Mouse (Mus musculus) induced T-regulatory cell, adult 2 months (primary cell): ENCODE results near the gene Dmd.
"Not testable (repeated sequence)": the region's sequence is repeated elsewhere in the genome, so short reads cannot be mapped to it uniquely, and the experiment has no call there.

Experiments used
- DNase-seq: peaks from one replicate; pipeline ENCODE4 v3.0.0-alpha.2; 2012; ENCODE audit warnings: low read depth

Gene Dmd

GRCm38 (mm10) chrX:82948630-82949029, at the start of gene Dmd:
TSS of gene Dmd (plus strand) at chrX:82948870.
- DNase-seq, result no peak

GRCm38 (mm10) chrX:82901515-82901914, 47.2 kb upstream of the Dmd start:
- DNase-seq, result no peak

GRCm38 (mm10) chrX:82987683-82988082, 39.0 kb downstream of the Dmd start:
- no peak for DNase-seq

- no peak for DNase-seq
These were observed 101.5 kb downstream of the Dmd start for GRCm38 (mm10) chrX:83050190-83050589.

- no peak for DNase-seq
These were observed 167.7 kb downstream of the Dmd start for GRCm38 (mm10) chrX:83116171-83116876.

- DNase-seq, result no peak
These were observed 168.5 kb downstream of the Dmd start for GRCm38 (mm10) chrX:83117198-83117597.

- DNase-seq, result no peak
These were observed 271.9 kb downstream of the Dmd start for GRCm38 (mm10) chrX:83220563-83220962.

- no peak for DNase-seq
These were observed 272.4 kb downstream of the Dmd start for GRCm38 (mm10) chrX:83221050-83221449.

GRCm38 (mm10) chrX:83487598-83487997, 538.9 kb downstream of the Dmd start, which contains the start of gene Tsga8:
TSS of gene Tsga8 (minus strand) at chrX:83487924.
- no peak for DNase-seq

GRCm38 (mm10) chrX:83674998-83675397, 726.3 kb downstream of the Dmd start:
- no peak for DNase-seq

- no peak for DNase-seq
These were observed 737.9 kb downstream of the Dmd start for GRCm38 (mm10) chrX:83686547-83686946.

- DNase-seq, result no peak
These were observed 791.9 kb downstream of the Dmd start for GRCm38 (mm10) chrX:83740533-83740932.

- no peak for DNase-seq
These were observed 797.8 kb downstream of the Dmd start for GRCm38 (mm10) chrX:83746301-83747008.

GRCm38 (mm10) chrX:83787406-83787805, 838.7 kb downstream of the Dmd start:
- DNase-seq, result no peak

- DNase-seq, result peak; percentile 9
These were observed 918.8 kb downstream of the Dmd start for GRCm38 (mm10) chrX:83867469-83867868.

GRCm38 (mm10) chrX:83875389-83875788, 926.7 kb downstream of the Dmd start:
- DNase-seq, result peak; percentile 0

- DNase-seq, result no peak
These were observed 1027.2 kb downstream of the Dmd start for GRCm38 (mm10) chrX:83975895-83976294.

GRCm38 (mm10) chrX:84001294-84001693, 1052.6 kb downstream of the Dmd start:
- peak; percentile 0 for DNase-seq

GRCm38 (mm10) chrX:84062431-84062830, 1113.8 kb downstream of the Dmd start:
- DNase-seq, result not testable (repeated sequence)

GRCm38 (mm10) chrX:84165872-84166271, 1217.2 kb downstream of the Dmd start:
- DNase-seq, result no peak

GRCm38 (mm10) chrX:84241297-84241859, 1292.7 kb downstream of the Dmd start:
- DNase-seq, result no peak

- DNase-seq, result no peak
These were observed 1381.9 kb downstream of the Dmd start for GRCm38 (mm10) chrX:84330593-84330992.

- DNase-seq, result no peak
These were observed 1383.5 kb downstream of the Dmd start for GRCm38 (mm10) chrX:84332177-84332576.
